In genomic region chr11:99539721-99540120, GRCm38 (mm10) we compare ENCODE assay signal across 10 mouse cellular contexts. TPM values are rescaled to one million over a fixed set of nuclear protein-coding genes. Genes with fewer than 3 reads are reported as not detected.
DNase-seq lines count a peak whose midpoint lies in the region; ATAC-seq lines count a peak whose summit lies in the region.
"Had no signal": no experiment of that assay in that cellular context is flagged by ENCODE, and none has a peak within 500 bp of the region (broad histone marks: within the 10 kb centered on the region; RNA-seq: fewer than 3 reads in every experiment).

No protein-coding gene starts in this region.

- H3K9ac ChIP-seq in liver, embryonic 12.5 days = no peak overlapping the region
- H3K9ac ChIP-seq: stomach, embryonic 15.5 days had no signal

- no peaks in the 10 kb centered on the region for H3K36me3 ChIP-seq in liver, embryonic 12.5 days
- H3K36me3 ChIP-seq: stomach, embryonic 15.5 days had no signal

- H3K27me3 ChIP-seq in liver, embryonic 12.5 days (replicated peaks) = no peaks in the 10 kb centered on the region
- H3K27me3 ChIP-seq: stomach, embryonic 15.5 days had no signal

- DNase-seq in liver = peak; percentile 11
- DNase-seq in cerebellum, adult 8-10 months = peak; percentile 27
- peak; percentile 56 for DNase-seq in kidney, postnatal 25 days
- peak; percentile 6 for DNase-seq in lung, postnatal 14 days
- DNase-seq in thymus, postnatal 36 days = no peak

- no peaks in the 10 kb centered on the region for H3K4me1 ChIP-seq in liver, embryonic 12.5 days
- H3K4me1 ChIP-seq: stomach, embryonic 15.5 days had no signal

- H3K9me3 ChIP-seq in liver, embryonic 12.5 days (replicated peaks) = no peaks in the 10 kb centered on the region
- H3K9me3 ChIP-seq: stomach, embryonic 15.5 days had no signal

- WGBS in liver, embryonic 12.5 days (ENCODE audit: insufficient replicate concordance) = 70% methylated on average over 9 of the region's 9 CpGs

- no peak overlapping the region for H3K4me3 ChIP-seq in liver, embryonic 12.5 days
- H3K4me3 ChIP-seq: stomach, embryonic 15.5 days had no signal

- ATAC-seq in liver, embryonic 12.5 days = no peak
- no peak for ATAC-seq in megakaryocyte, adult 5-6 weeks (ENCODE audit: poor library complexity, severe bottlenecking)
- ATAC-seq in megakaryocyte progenitor cell, adult 5-6 weeks (replicated peaks; ENCODE audit: poor library complexity) = no peak

- H3K27ac ChIP-seq in liver, embryonic 12.5 days = no peak overlapping the region
- H3K27ac ChIP-seq: macrophage; stomach, embryonic 15.5 days had no signal

- H3K4me2 ChIP-seq in liver, embryonic 12.5 days = no peak overlapping the region
- H3K4me2 ChIP-seq: stomach, embryonic 15.5 days had no signal

RNA-seq across cellular contexts. Expression of gene Krt40, which starts 3.2 kb away (rescaled TPM):
- not detected in 2 replicates for polyA plus RNA-seq in liver, embryonic 12.5 days (2016; fragmentation: Nextera tagmentation; extraction: Ambion mirVana)
- total RNA-seq in megakaryocyte, adult 5-6 weeks (2015) = not detected in 2 replicates
- not detected in 2 replicates for total RNA-seq in megakaryocyte, adult 5-6 weeks (2017)
- not detected in 2 replicates for total RNA-seq in megakaryocyte progenitor cell, adult 5-6 weeks (2015)
- not detected in 2 replicates for total RNA-seq in megakaryocyte progenitor cell, adult 5-6 weeks (2017)
- polyA plus RNA-seq: macrophage; stomach, embryonic 15.5 days had no signal

RNA-seq across cellular contexts. Expression of gene Krtap3-3, which starts 10.9 kb away (rescaled TPM):
- not detected in 2 replicates for polyA plus RNA-seq in liver, embryonic 12.5 days (2016; fragmentation: Nextera tagmentation; extraction: Ambion mirVana)
- total RNA-seq in megakaryocyte, adult 5-6 weeks (2015) = not detected in 2 replicates
- not detected in 2 replicates for total RNA-seq in megakaryocyte, adult 5-6 weeks (2017)
- total RNA-seq in megakaryocyte progenitor cell, adult 5-6 weeks (2015) = not detected in 2 replicates
- total RNA-seq in megakaryocyte progenitor cell, adult 5-6 weeks (2017) = not detected in 2 replicates
- polyA plus RNA-seq: macrophage; stomach, embryonic 15.5 days had no signal

RNA-seq across cellular contexts. Expression of gene Krtap3-2, which starts 16.9 kb away (rescaled TPM):
- not detected in 2 replicates for polyA plus RNA-seq in liver, embryonic 12.5 days (2016; fragmentation: Nextera tagmentation; extraction: Ambion mirVana)
- not detected in 2 replicates for total RNA-seq in megakaryocyte, adult 5-6 weeks (2015)
- not detected in 2 replicates for total RNA-seq in megakaryocyte, adult 5-6 weeks (2017)
- not detected in 2 replicates for total RNA-seq in megakaryocyte progenitor cell, adult 5-6 weeks (2015)
- not detected in 2 replicates for total RNA-seq in megakaryocyte progenitor cell, adult 5-6 weeks (2017)
- polyA plus RNA-seq: macrophage; stomach, embryonic 15.5 days had no signal

RNA-seq across cellular contexts. Expression of gene Krt39, which starts 18.6 kb away (rescaled TPM):
- polyA plus RNA-seq in liver, embryonic 12.5 days (2016; fragmentation: Nextera tagmentation; extraction: Ambion mirVana) = not detected in 2 replicates
- total RNA-seq in megakaryocyte, adult 5-6 weeks (2015) = not detected in 2 replicates
- not detected in 2 replicates for total RNA-seq in megakaryocyte, adult 5-6 weeks (2017)
- total RNA-seq in megakaryocyte progenitor cell, adult 5-6 weeks (2015) = not detected in 2 replicates
- not detected in 2 replicates for total RNA-seq in megakaryocyte progenitor cell, adult 5-6 weeks (2017)
- polyA plus RNA-seq: macrophage; stomach, embryonic 15.5 days had no signal

RNA-seq across cellular contexts. Expression of gene Gm11939, which starts 19.5 kb away (rescaled TPM):
- polyA plus RNA-seq in liver, embryonic 12.5 days (2016; fragmentation: Nextera tagmentation; extraction: Ambion mirVana) = not detected in 2 replicates
- total RNA-seq in megakaryocyte, adult 5-6 weeks (2015) = not detected in 2 replicates
- not detected in 2 replicates for total RNA-seq in megakaryocyte, adult 5-6 weeks (2017)
- not detected in 2 replicates for total RNA-seq in megakaryocyte progenitor cell, adult 5-6 weeks (2015)
- total RNA-seq in megakaryocyte progenitor cell, adult 5-6 weeks (2017) = not detected in 2 replicates
- polyA plus RNA-seq: macrophage; stomach, embryonic 15.5 days had no signal

Comparison
In these comparisons a context has a peak if more than half of its experiments do, and no peak if none do; other contexts are left out.
1. DNase-seq: peak in liver (single experiment), cerebellum, adult 8-10 months (single experiment), kidney, postnatal 25 days (2 of 2) and lung, postnatal 14 days (single experiment); none in thymus, postnatal 36 days (0 of 2).